Comparison of ENCODE assay signal across 9 mouse cellular contexts in genomic region chr3:107595264-107595937, GRCm38 (mm10). TPM values are rescaled to one million over a fixed set of nuclear protein-coding genes. Genes with fewer than 3 reads are reported as not detected.
DNase-seq lines count a peak whose midpoint lies in the region; ATAC-seq and TF ChIP-seq lines count a peak whose summit lies in the region.
"Had no signal": no experiment of that assay in that cellular context is flagged by ENCODE, and none has a peak within 500 bp of the region (broad histone marks: within the 10 kb centered on the region; RNA-seq: fewer than 3 reads in every experiment).

No protein-coding gene starts in this region.

- H3K36me3 ChIP-seq in heart, embryonic 16.5 days (ENCODE audit: control insufficient read depth, insufficient read depth): no peaks in the 10 kb centered on the region

- no peak for TF ChIP-seq POLR2A in bone marrow, adult 2 months (IDR thresholded peaks at IDR 0.05; ENCODE audit: borderline replicate concordance, control insufficient read depth, low read depth, low read length)

- H3K9ac ChIP-seq in heart, embryonic 16.5 days (ENCODE audit: low read length): peak overlapping the region; percentile 20

- peak; percentile 32 to 40 for DNase-seq in cerebellum, postnatal 25 days
- DNase-seq in cerebellum, adult 11 months: no peak
- peak; percentile 11 to 27 for DNase-seq in lung, postnatal 4 days
- no peak for DNase-seq in Muller cell, postnatal 12 days (ENCODE audit: inconsistent ontology term)

- 1% methylated on average over 50 of the region's 50 CpGs for WGBS in bone marrow, adult 2 months
- WGBS in heart, embryonic 16.5 days: 1% methylated on average over 50 of the region's 50 CpGs

- peaks cover 82% of the 10 kb centered on the region for H3K27me3 ChIP-seq in heart, embryonic 16.5 days (ENCODE audit: control insufficient read depth, insufficient read depth, low read length)

- H3K4me3 ChIP-seq in bone marrow, adult 2 months (replicated peaks; ENCODE audit: control insufficient read depth, low read depth, low read length): no peak overlapping the region
- peak overlapping the region; percentile 48 for H3K4me3 ChIP-seq in heart, embryonic 16.5 days (ENCODE audit: low read length)

- 0 out of 2 replicates have a peak, but pooled peaks have one; percentile 17 for ATAC-seq in heart, embryonic 16.5 days (replicated peaks; ENCODE audit: extremely low read depth, insufficient read depth, low FRiP score)
- ATAC-seq in megakaryocyte-erythroid progenitor cell, adult 5-6 weeks (replicated peaks; ENCODE audit: low FRiP score, low TSS enrichment, poor library complexity, severe bottlenecking): no peak
- no peak for ATAC-seq in erythroblast, adult 5-6 weeks (replicated peaks; ENCODE audit: low FRiP score, poor library complexity, severe bottlenecking)

- H3K4me1 ChIP-seq in bone marrow, adult 2 months (ENCODE audit: control insufficient read depth, insufficient read depth, low read length): no peaks in the 10 kb centered on the region; the same call in 1 of the 2 replicates
- peaks cover 14% of the 10 kb centered on the region for H3K4me1 ChIP-seq in heart, embryonic 16.5 days (ENCODE audit: control insufficient read depth, insufficient read depth, low read length)

- H3K27ac ChIP-seq in bone marrow, adult 2 months (ENCODE audit: control insufficient read depth, insufficient read depth, low read depth, low read length, poor library complexity): peak overlapping the region; percentile 15; the same call in 1 of the 2 replicates
- H3K27ac ChIP-seq in heart, embryonic 16.5 days (ENCODE audit: low read length): no peak overlapping the region

- no peak for TF ChIP-seq CTCF in bone marrow, adult 2 months (IDR thresholded peaks at IDR 0.05; ENCODE audit: control insufficient read depth, insufficient read depth, low read length)

- H3K4me2 ChIP-seq in heart, embryonic 16.5 days (ENCODE audit: low read depth, low read length): peak overlapping the region; percentile 66

- no peaks in the 10 kb centered on the region for H3K9me3 ChIP-seq in heart, embryonic 16.5 days (replicated peaks; ENCODE audit: control insufficient read depth, low read length)

RNA-seq across cellular contexts. Expression of gene Alx3, which starts 0.6 kb away (rescaled TPM):
- not detected in 2 replicates for polyA plus RNA-seq in bone marrow, adult 2 months (2011; ENCODE audit: insufficient read depth, insufficient read length, low replicate concordance, missing spikeins)
- 0.10 and 0.26 TPM in 2 replicates for polyA plus RNA-seq in heart, embryonic 16.5 days (2015; fragmentation: Nextera tagmentation; extraction: Ambion mirVana)
- not detected in 2 replicates for total RNA-seq in megakaryocyte-erythroid progenitor cell, adult 5-6 weeks (2014; fragmentation: Nextera tagmentation)
- not detected in 2 replicates for total RNA-seq in megakaryocyte-erythroid progenitor cell, adult 5-6 weeks (2017)
- total RNA-seq in erythroblast, adult 5-6 weeks (2015; ENCODE audit: low replicate concordance): not detected in 2 replicates
- total RNA-seq in erythroblast, adult 5-6 weeks (2017; ENCODE audit: low replicate concordance): not detected in 2 replicates

RNA-seq across cellular contexts. Expression of gene Gm10961, which starts 35.7 kb away (rescaled TPM):
- polyA plus RNA-seq in bone marrow, adult 2 months (2011; ENCODE audit: insufficient read depth, insufficient read length, low replicate concordance, missing spikeins): not detected in 2 replicates
- polyA plus RNA-seq in heart, embryonic 16.5 days (2015; fragmentation: Nextera tagmentation; extraction: Ambion mirVana): not detected in 2 replicates
- not detected in 2 replicates for total RNA-seq in megakaryocyte-erythroid progenitor cell, adult 5-6 weeks (2014; fragmentation: Nextera tagmentation)
- not detected in 2 replicates for total RNA-seq in megakaryocyte-erythroid progenitor cell, adult 5-6 weeks (2017)
- not detected in 2 replicates for total RNA-seq in erythroblast, adult 5-6 weeks (2015; ENCODE audit: low replicate concordance)
- not detected in 2 replicates for total RNA-seq in erythroblast, adult 5-6 weeks (2017; ENCODE audit: low replicate concordance)
- polyA plus RNA-seq: cortical plate, adult 2 months had no signal

RNA-seq across cellular contexts. Expression of gene Strip1, which starts 36.1 kb away (rescaled TPM):
- polyA plus RNA-seq in bone marrow, adult 2 months (2011; ENCODE audit: insufficient read depth, insufficient read length, low replicate concordance, missing spikeins): 13.0 and 36.0 TPM in 2 replicates
- polyA plus RNA-seq in heart, embryonic 16.5 days (2015; fragmentation: Nextera tagmentation; extraction: Ambion mirVana): 32.2 and 36.5 TPM in 2 replicates
- total RNA-seq in megakaryocyte-erythroid progenitor cell, adult 5-6 weeks (2014; fragmentation: Nextera tagmentation): 19.9 and 20.5 TPM in 2 replicates
- 16.9 and 22.6 TPM in 2 replicates for total RNA-seq in megakaryocyte-erythroid progenitor cell, adult 5-6 weeks (2017)
- 8.6 and 16.3 TPM in 2 replicates for total RNA-seq in erythroblast, adult 5-6 weeks (2015; ENCODE audit: low replicate concordance)
- total RNA-seq in erythroblast, adult 5-6 weeks (2017; ENCODE audit: low replicate concordance): 5.0 and 7.0 TPM in 2 replicates

RNA-seq across cellular contexts. Expression of gene Ubl4b, which starts 40.5 kb away (rescaled TPM):
- not detected in 2 replicates for polyA plus RNA-seq in bone marrow, adult 2 months (2011; ENCODE audit: insufficient read depth, insufficient read length, low replicate concordance, missing spikeins)
- 0.11 TPM in 1 of 2 replicates, not detected in the other for polyA plus RNA-seq in heart, embryonic 16.5 days (2015; fragmentation: Nextera tagmentation; extraction: Ambion mirVana)
- total RNA-seq in megakaryocyte-erythroid progenitor cell, adult 5-6 weeks (2014; fragmentation: Nextera tagmentation): not detected in 2 replicates
- not detected in 2 replicates for total RNA-seq in megakaryocyte-erythroid progenitor cell, adult 5-6 weeks (2017)
- total RNA-seq in erythroblast, adult 5-6 weeks (2015; ENCODE audit: low replicate concordance): not detected in 2 replicates
- total RNA-seq in erythroblast, adult 5-6 weeks (2017; ENCODE audit: low replicate concordance): not detected in 2 replicates
- polyA plus RNA-seq: cortical plate, adult 2 months had no signal

Comparison
In these comparisons a context has a peak if more than half of its experiments do, and no peak if none do; other contexts are left out.
1. DNase-seq: peak in cerebellum, postnatal 25 days (2 of 2) and lung, postnatal 4 days (2 of 2); none in cerebellum, adult 11 months (single experiment) and Muller cell, postnatal 12 days (single experiment).